Mouse (Mus musculus) lung, postnatal 25 days (tissue): ENCODE measurements around the gene Gdf2.

Experiments used
- DNase-seq: peaks from one replicate; pipeline ENCODE4 v3.0.0; 2022; ENCODE audit warnings: low spot score

Gdf2 gene

GRCm38 (mm10) chr14:33940739-33941138 lies at the start of gene Gdf2:
Gene Gdf2 (plus strand): TSS chr14:33941039.
- no peak for DNase-seq

- DNase-seq = no peak
Observed at GRCm38 (mm10) chr14:33891507-33891906, 49.3 kb upstream of the Gdf2 start.

- DNase-seq = no peak
Observed at GRCm38 (mm10) chr14:33895777-33896176, 45.1 kb upstream of the Gdf2 start.

GRCm38 (mm10) chr14:33896628-33897300 lies 44.1 kb upstream of the Gdf2 start:
- no peak for DNase-seq

- DNase-seq = no peak
Observed at GRCm38 (mm10) chr14:33902783-33903182, 38.1 kb upstream of the Gdf2 start.

GRCm38 (mm10) chr14:33903199-33903598 lies 37.6 kb upstream of the Gdf2 start:
- DNase-seq = no peak

- DNase-seq = no peak
Observed at GRCm38 (mm10) chr14:33904851-33905250, 36.0 kb upstream of the Gdf2 start.

- DNase-seq = peak; percentile 58
Observed at GRCm38 (mm10) chr14:33913727-33914126, 27.1 kb upstream of the Gdf2 start.

- no peak for DNase-seq
Observed at GRCm38 (mm10) chr14:33914206-33914605, 26.6 kb upstream of the Gdf2 start.

- DNase-seq = no peak
Observed at GRCm38 (mm10) chr14:33920727-33921559, 19.9 kb upstream of the Gdf2 start.

GRCm38 (mm10) chr14:33922771-33923167 lies 18.1 kb upstream of the Gdf2 start:
- DNase-seq = no peak

- no peak for DNase-seq
Observed at GRCm38 (mm10) chr14:33923168-33924070, 17.4 kb upstream of the Gdf2 start, which contains the start of gene Gdf10. Gene Gdf10 (plus strand): TSS chr14:33923587.

GRCm38 (mm10) chr14:33931853-33932252 lies 9.0 kb upstream of the Gdf2 start:
- DNase-seq = no peak

- DNase-seq = peak; percentile 28
Observed at GRCm38 (mm10) chr14:33932935-33933703, 7.7 kb upstream of the Gdf2 start.

- DNase-seq = peak; percentile 8
Observed at GRCm38 (mm10) chr14:33933778-33934317, 7.0 kb upstream of the Gdf2 start.

- DNase-seq = peak; percentile 31
Observed at GRCm38 (mm10) chr14:33939117-33939516, 1.7 kb upstream of the Gdf2 start.

GRCm38 (mm10) chr14:33942222-33942621 lies 1.4 kb downstream of the Gdf2 start:
- DNase-seq = no peak

GRCm38 (mm10) chr14:33946125-33946524 lies 5.3 kb downstream of the Gdf2 start:
- DNase-seq = no peak

GRCm38 (mm10) chr14:33952233-33952981 lies 11.6 kb downstream of the Gdf2 start:
- no peak for DNase-seq

- DNase-seq = no peak
Observed at GRCm38 (mm10) chr14:33953761-33954160, 12.9 kb downstream of the Gdf2 start, which contains the start of gene Rbp3. Gene Rbp3 (plus strand): TSS chr14:33954003.
